Mouse (Mus musculus) cerebral cortex, adult 2 months (tissue): ENCODE data around the gene Aadac.

ENCODE experiments used
- WGBS: fragments of 180-500 bp; shearing (Covaris S2); methylation state at CpG from one replicate; pipeline ENCODE4 v1.1.7; 2018; 5-methylcytosine and 5-hydroxymethylcytosine counted together

Gene Aadac

GRCm38 (mm10) chr3:60025417-60025816 lies at the start of gene Aadac:
Gene Aadac (plus strand): TSS chr3:60025717.
- WGBS: 77% methylated on average over 1 of the region's 1 CpGs

- WGBS: 80% methylated on average over 1 of the region's 1 CpGs
Observed at GRCm38 (mm10) chr3:60006443-60006842, 19.1 kb upstream of the Aadac start, which contains the start of gene Aadacl2. Gene Aadacl2 (plus strand): TSS chr3:60006743.

GRCm38 (mm10) chr3:60031511-60031910 lies 6.0 kb downstream of the Aadac start:
- WGBS: 74% methylated on average over 4 of the region's 4 CpGs

GRCm38 (mm10) chr3:60046221-60046913 lies 20.9 kb downstream of the Aadac start:
- 87% methylated on average over 3 of the region's 3 CpGs for WGBS

- WGBS: 78% methylated on average over 3 of the region's 3 CpGs
Observed at GRCm38 (mm10) chr3:60053231-60053927, 27.9 kb downstream of the Aadac start.

DNA sequence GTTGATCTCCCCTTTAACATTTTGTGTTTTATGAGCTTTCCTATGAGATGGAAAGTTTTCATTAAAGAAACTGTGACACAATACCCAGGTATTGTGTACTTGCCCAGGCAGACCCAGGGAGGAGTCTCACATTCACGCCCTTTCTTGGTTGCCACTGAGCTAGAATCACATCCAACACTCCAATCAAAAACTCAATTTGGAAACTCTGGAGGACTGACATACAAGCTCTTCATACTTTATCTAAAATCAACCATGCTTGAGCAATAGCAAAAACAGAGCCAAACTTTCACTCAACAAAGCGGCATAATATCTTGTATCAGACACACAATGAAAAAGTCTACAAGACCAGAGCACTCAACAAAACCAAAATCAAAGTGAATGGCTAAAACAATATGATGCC lies 28.4 kb downstream of the Aadac start:
- 88% methylated on average over 2 of the region's 2 CpGs for WGBS

DNA sequence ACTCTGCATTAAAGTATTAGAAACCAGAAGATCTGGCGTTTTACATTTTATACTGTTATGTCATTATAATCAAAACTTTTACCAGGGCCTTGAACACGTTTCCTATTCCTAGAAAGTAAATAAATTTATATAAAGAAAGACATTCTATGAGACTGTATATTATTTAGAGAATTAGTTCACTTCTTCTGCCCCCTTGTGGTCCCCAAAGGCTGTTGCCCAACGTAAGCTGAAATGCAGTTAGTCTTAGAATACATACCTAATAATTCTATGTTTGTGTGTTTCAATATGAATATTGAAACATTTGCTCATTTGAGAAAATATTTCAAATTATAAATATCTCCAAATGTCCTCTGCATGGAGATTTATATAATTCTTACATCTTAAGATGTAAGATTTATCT lies 30.9 kb downstream of the Aadac start:
- 26% methylated on average over 3 of the region's 3 CpGs for WGBS

DNA sequence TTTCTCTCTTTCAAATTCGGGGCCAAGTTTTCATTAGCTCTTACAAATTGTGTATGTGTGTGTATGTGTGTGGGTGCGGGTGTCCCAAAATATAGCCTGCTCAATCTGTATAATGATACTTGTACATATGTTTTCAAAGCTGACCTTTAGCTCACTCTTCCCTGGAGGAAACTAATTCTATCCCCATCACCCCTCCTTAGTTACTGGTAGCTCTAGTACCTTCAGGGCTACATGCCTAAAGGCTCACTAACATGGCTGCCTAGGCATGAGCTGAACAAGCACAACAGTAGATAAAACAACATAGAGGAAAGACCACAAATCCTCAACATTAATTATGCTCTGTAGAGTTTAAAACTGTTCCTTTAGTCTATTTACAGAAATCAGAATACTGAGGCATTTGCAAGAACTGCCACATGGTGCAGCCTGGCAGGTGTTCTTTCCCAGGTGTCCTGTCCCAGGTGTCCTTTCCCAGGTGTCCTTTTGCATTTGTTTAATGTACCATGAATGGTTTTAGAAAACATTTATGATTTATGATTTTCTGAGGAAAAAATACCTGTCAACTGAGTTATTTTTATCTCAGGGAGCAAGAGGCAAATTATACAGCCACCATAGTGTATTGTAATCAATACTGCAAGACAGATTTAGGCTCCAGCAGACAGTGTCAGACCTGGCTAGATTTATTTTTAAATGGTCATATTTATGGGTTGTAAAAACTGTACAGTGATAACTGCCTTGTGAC lies 31.7 kb downstream of the Aadac start:
- WGBS: 79% methylated on average over 2 of the region's 2 CpGs

DNA sequence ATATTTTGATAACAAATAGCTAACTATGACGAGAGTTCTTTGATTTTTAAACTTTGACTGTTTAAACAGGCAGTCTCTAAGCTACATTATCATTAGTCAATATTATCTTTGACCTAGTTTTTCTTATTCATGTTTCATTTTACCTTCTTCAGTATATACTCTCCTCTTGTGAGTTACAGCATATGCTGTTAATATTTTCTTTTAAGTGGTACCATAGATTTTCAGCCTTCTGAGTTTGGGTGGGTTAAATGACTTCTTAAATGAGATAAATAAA lies 32.2 kb downstream of the Aadac start:
- 93% methylated on average over 1 of the region's 1 CpGs for WGBS

GRCm38 (mm10) chr3:60078883-60079415 lies 53.4 kb downstream of the Aadac start:
- 90% methylated on average over 1 of the region's 1 CpGs for WGBS

- WGBS: 65% methylated on average over 4 of the region's 4 CpGs
Observed at GRCm38 (mm10) chr3:60080572-60080971, 55.1 kb downstream of the Aadac start.

- 27% methylated on average over 4 of the region's 4 CpGs for WGBS
Observed at GRCm38 (mm10) chr3:60081648-60082047, 56.1 kb downstream of the Aadac start, which contains the start of gene Sucnr1. Gene Sucnr1 (plus strand): TSS chr3:60081869.

DNA sequence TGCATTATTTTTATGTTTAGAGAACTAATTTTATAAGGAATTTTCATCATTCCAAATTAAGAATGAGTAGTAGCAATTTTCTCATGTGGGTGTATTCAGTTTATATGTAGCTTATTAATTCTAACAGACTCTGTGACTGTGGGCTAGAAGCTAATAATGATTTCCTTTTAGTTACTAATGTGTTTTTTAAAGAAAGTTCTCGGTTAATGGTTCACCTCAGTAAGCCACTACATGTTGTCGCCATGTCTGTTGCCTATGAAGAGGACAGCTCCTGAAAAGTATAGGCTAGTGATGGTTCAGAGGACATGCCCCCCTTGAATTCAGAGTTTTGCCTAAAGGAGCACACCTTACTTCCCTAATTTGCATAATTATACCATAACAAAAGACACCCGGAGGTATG lies 57.2 kb downstream of the Aadac start:
- WGBS: 92% methylated on average over 3 of the region's 3 CpGs

DNA sequence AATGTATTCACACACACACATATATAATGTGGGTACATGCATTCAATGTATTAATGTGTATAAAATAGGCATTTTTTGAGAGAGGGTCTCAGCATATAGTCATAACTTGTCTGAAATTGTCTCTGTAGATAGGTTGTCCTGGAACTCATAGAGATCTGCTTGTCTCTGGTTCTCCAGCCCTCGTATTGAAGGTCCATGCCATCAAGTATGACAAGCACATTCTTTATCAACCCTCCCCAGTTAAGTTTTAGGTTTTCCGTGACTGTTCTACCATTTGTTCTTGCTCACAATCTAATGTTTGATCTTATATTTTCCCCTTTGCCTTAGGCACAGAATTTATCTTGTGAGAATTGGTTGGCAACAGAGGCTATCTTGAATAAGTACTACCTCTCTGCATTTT lies 60.2 kb downstream of the Aadac start:
- 92% methylated on average over 2 of the region's 2 CpGs for WGBS
